In the genomic region with DNA sequence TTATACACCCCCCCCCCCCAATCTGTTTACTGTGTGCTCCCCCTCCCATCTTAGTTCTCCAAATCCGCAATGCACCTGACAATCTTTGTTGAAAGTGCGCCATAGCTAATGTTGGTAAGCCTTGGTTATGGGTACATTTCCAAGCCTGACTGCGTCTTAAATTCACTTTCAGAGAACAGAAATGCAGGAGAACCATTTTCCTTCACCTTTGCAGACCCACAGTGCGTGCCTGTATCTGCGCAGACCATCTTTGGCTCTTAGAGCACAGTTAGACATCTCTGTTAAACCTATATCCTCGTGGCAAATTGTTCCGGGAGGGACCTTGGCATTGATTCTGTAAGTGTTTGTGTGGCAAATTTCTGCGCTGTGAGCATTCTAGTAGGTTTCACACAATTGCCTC, we compare ENCODE assay signal across 7 mouse cellular contexts. TPM values are rescaled to one million over a fixed set of nuclear protein-coding genes. Genes with fewer than 3 reads are reported as not detected.
DNase-seq lines count a peak whose midpoint lies in the region; ATAC-seq and TF ChIP-seq lines count a peak whose summit lies in the region.

No protein-coding gene starts in this region.

- H3K27me3 ChIP-seq in kidney, embryonic 14.5 days (ENCODE audit: control insufficient read depth, insufficient read depth, low read length), result no peaks in the 10 kb centered on the region
- no peaks in the 10 kb centered on the region for H3K27me3 ChIP-seq in forebrain, embryonic 11.5 days (ENCODE audit: control insufficient read depth, insufficient read depth, low read length)
- no peaks in the 10 kb centered on the region for H3K27me3 ChIP-seq in hindbrain, postnatal 0 days (ENCODE audit: insufficient read depth, low read length)
- no peaks in the 10 kb centered on the region for H3K27me3 ChIP-seq in neural tube, embryonic 13.5 days

- TF ChIP-seq POLR2A in lung, adult 2 months (IDR thresholded peaks at IDR 0.05; ENCODE audit: borderline replicate concordance, extremely low read depth, low read depth, low read length), result no peak

- no peak for ATAC-seq in kidney, embryonic 14.5 days (ENCODE audit: low FRiP score, low TSS enrichment)
- ATAC-seq in forebrain, embryonic 11.5 days (replicated peaks; ENCODE audit: low FRiP score), result no peak
- ATAC-seq in hindbrain, postnatal 0 days, result no peak
- ATAC-seq in neural tube, embryonic 13.5 days (ENCODE audit: low read depth), result peak; percentile 25

- no peaks in the 10 kb centered on the region for H3K36me3 ChIP-seq in kidney, embryonic 14.5 days (ENCODE audit: control insufficient read depth, insufficient read depth, low read length)
- H3K36me3 ChIP-seq in forebrain, embryonic 11.5 days (ENCODE audit: control insufficient read depth, insufficient read depth, low read length), result no peaks in the 10 kb centered on the region; the same call in 1 of the 2 replicates
- H3K36me3 ChIP-seq in hindbrain, postnatal 0 days (ENCODE audit: insufficient read depth, low read length), result no peaks in the 10 kb centered on the region; the same call in 1 of the 2 replicates
- peaks cover 7% of the 10 kb centered on the region; the same call in 1 of the 2 replicates for H3K36me3 ChIP-seq in neural tube, embryonic 13.5 days

- WGBS in kidney, embryonic 14.5 days, result 80% methylated on average over 8 of the region's 8 CpGs
- 77% methylated on average over 8 of the region's 8 CpGs for WGBS in forebrain, embryonic 11.5 days
- 67% methylated on average over 8 of the region's 8 CpGs for WGBS in hindbrain, postnatal 0 days
- 74% methylated on average over 8 of the region's 8 CpGs for WGBS in neural tube, embryonic 13.5 days
- WGBS in lung, adult 2 months, result 97% methylated on average over 8 of the region's 8 CpGs

- peak overlapping the region; percentile 47; the same call in 1 of the 2 replicates for H3K4me2 ChIP-seq in kidney, embryonic 14.5 days (replicated peaks; ENCODE audit: low read depth, low read length)
- 0 out of 2 replicates have a peak overlapping the region, but pooled peaks have one; percentile 65 for H3K4me2 ChIP-seq in forebrain, embryonic 11.5 days (ENCODE audit: low read depth, low read length, severe bottlenecking)
- H3K4me2 ChIP-seq in hindbrain, postnatal 0 days (ENCODE audit: low read depth, low read length), result peak overlapping the region; percentile 58
- peak overlapping the region; percentile 63 for H3K4me2 ChIP-seq in neural tube, embryonic 13.5 days

- H3K27ac ChIP-seq in kidney, embryonic 14.5 days (ENCODE audit: low read depth, low read length), result no peak overlapping the region
- no peak overlapping the region for H3K27ac ChIP-seq in forebrain, embryonic 11.5 days (ENCODE audit: low read depth, low read length)
- peak overlapping the region; percentile 81 for H3K27ac ChIP-seq in hindbrain, postnatal 0 days
- peak overlapping the region; percentile 83 for H3K27ac ChIP-seq in neural tube, embryonic 13.5 days (replicated peaks)

- no peak for TF ChIP-seq CTCF in hindbrain, postnatal 0 days (IDR thresholded peaks at IDR 0.05; ENCODE audit: low read depth)
- TF ChIP-seq CTCF in lung, adult 2 months (IDR thresholded peaks at IDR 0.05; ENCODE audit: insufficient read depth, low read length), result no peak

- H3K9ac ChIP-seq in kidney, embryonic 14.5 days (ENCODE audit: low read depth, low read length), result no peak overlapping the region
- no peak overlapping the region for H3K9ac ChIP-seq in forebrain, embryonic 11.5 days (ENCODE audit: low read length)
- H3K9ac ChIP-seq in hindbrain, postnatal 0 days (replicated peaks; ENCODE audit: low read length), result peak overlapping the region; percentile 37; the same call in 1 of the 2 replicates
- H3K9ac ChIP-seq in neural tube, embryonic 13.5 days, result 0 out of 2 replicates have a peak overlapping the region, but pooled peaks have one; percentile 22

- H3K9me3 ChIP-seq in kidney, embryonic 14.5 days (ENCODE audit: control insufficient read depth, low read length), result peaks cover 13% of the 10 kb centered on the region
- peaks cover 5% of the 10 kb centered on the region for H3K9me3 ChIP-seq in forebrain, embryonic 11.5 days (ENCODE audit: control insufficient read depth, low read length)
- 0 out of 2 replicates have a peak, but pooled peaks cover 4% of the 10 kb centered on the region for H3K9me3 ChIP-seq in hindbrain, postnatal 0 days (ENCODE audit: low read length)
- H3K9me3 ChIP-seq in neural tube, embryonic 13.5 days, result peaks cover 16% of the 10 kb centered on the region

- H3K4me3 ChIP-seq in kidney, embryonic 14.5 days (ENCODE audit: low read length), result peak overlapping the region; percentile 33; the same call in 1 of the 2 replicates
- peak overlapping the region; percentile 36 for H3K4me3 ChIP-seq in forebrain, embryonic 11.5 days (ENCODE audit: low read depth, low read length)
- peak overlapping the region; percentile 49 for H3K4me3 ChIP-seq in hindbrain, postnatal 0 days (ENCODE audit: low read length)
- peak overlapping the region; percentile 50 for H3K4me3 ChIP-seq in neural tube, embryonic 13.5 days
- H3K4me3 ChIP-seq in lung, adult 2 months (replicated peaks; ENCODE audit: extremely low read depth, low read depth, low read length), result no peak overlapping the region

- 0 out of 2 replicates have a peak, but pooled peaks cover 2% of the 10 kb centered on the region for H3K4me1 ChIP-seq in kidney, embryonic 14.5 days (ENCODE audit: control insufficient read depth, insufficient read depth, low read length)
- no peaks in the 10 kb centered on the region for H3K4me1 ChIP-seq in forebrain, embryonic 11.5 days (replicated peaks; ENCODE audit: control insufficient read depth, insufficient read depth, low read length)
- H3K4me1 ChIP-seq in hindbrain, postnatal 0 days (ENCODE audit: insufficient read depth, low read length), result no peaks in the 10 kb centered on the region
- H3K4me1 ChIP-seq in neural tube, embryonic 13.5 days (replicated peaks), result peaks cover 7% of the 10 kb centered on the region
- no peaks in the 10 kb centered on the region for H3K4me1 ChIP-seq in lung, adult 2 months (ENCODE audit: control insufficient read depth, insufficient read depth, low read length)

- no peak for DNase-seq in kidney, postnatal 4 days
- no peak for DNase-seq in forebrain, embryonic 11.5 days (ENCODE audit: low spot score)
- DNase-seq in hindbrain, postnatal 0 days (ENCODE audit: low spot score), result no peak
- DNase-seq in lung, postnatal 36 days, result no peak
- no peak for DNase-seq in lung, adult 2 months

RNA-seq across cellular contexts. Expression of gene Nap1l5, which starts 0.5 kb away (rescaled TPM):
- polyA plus RNA-seq in kidney, embryonic 14.5 days (2014; fragmentation: Nextera tagmentation; extraction: Ambion mirVana), result 0.44 and 1.1 TPM in 2 replicates
- 19.0 and 19.5 TPM in 2 replicates for polyA plus RNA-seq in forebrain, embryonic 11.5 days (2014; fragmentation: Nextera tagmentation; extraction: Ambion mirVana)
- 169 and 202 TPM in 2 replicates for total RNA-seq in hindbrain, postnatal 0 days (2014; rRNA removed)
- polyA plus RNA-seq in hindbrain, postnatal 0 days (2015; fragmentation: Nextera tagmentation; extraction: Ambion mirVana), result 670 and 683 TPM in 2 replicates
- 167 and 176 TPM in 2 replicates for polyA plus RNA-seq in neural tube, embryonic 13.5 days (2015; fragmentation: Nextera tagmentation; extraction: Ambion mirVana)
- 0.52 and 0.87 TPM in 2 replicates for polyA plus RNA-seq in lung, adult 2 months (2012; rRNA removed)

Comparison
In these comparisons a context has a peak if more than half of its experiments do, and no peak if none do; other contexts are left out.
1. H3K27ac ChIP-seq: peak in hindbrain, postnatal 0 days (single experiment) and neural tube, embryonic 13.5 days (single experiment); none in kidney, embryonic 14.5 days (single experiment) and forebrain, embryonic 11.5 days (single experiment).
2. H3K9ac ChIP-seq: peak in hindbrain, postnatal 0 days (single experiment) and neural tube, embryonic 13.5 days (single experiment); none in kidney, embryonic 14.5 days (single experiment) and forebrain, embryonic 11.5 days (single experiment).
3. Peak in every context shown above with its lines, with median percentiles within 50 percentile points of each other: H3K4me2 ChIP-seq.